Mouse (Mus musculus) A20 (cell line): Measurements from ENCODE around the gene Fam133b.
A peak's percentile ranks its signal among the peaks of the same experiment; 100 is the strongest.
"Not testable (repeated sequence)": the region's sequence is repeated elsewhere in the genome, so short reads cannot be mapped to it uniquely, and the experiment has no call there.

Experiments used
- DNase-seq: peaks from one replicate; pipeline ENCODE4 v3.0.0-alpha.2; 2011; ENCODE audit warnings: low read depth, low spot score

Gene Fam133b

DNA sequence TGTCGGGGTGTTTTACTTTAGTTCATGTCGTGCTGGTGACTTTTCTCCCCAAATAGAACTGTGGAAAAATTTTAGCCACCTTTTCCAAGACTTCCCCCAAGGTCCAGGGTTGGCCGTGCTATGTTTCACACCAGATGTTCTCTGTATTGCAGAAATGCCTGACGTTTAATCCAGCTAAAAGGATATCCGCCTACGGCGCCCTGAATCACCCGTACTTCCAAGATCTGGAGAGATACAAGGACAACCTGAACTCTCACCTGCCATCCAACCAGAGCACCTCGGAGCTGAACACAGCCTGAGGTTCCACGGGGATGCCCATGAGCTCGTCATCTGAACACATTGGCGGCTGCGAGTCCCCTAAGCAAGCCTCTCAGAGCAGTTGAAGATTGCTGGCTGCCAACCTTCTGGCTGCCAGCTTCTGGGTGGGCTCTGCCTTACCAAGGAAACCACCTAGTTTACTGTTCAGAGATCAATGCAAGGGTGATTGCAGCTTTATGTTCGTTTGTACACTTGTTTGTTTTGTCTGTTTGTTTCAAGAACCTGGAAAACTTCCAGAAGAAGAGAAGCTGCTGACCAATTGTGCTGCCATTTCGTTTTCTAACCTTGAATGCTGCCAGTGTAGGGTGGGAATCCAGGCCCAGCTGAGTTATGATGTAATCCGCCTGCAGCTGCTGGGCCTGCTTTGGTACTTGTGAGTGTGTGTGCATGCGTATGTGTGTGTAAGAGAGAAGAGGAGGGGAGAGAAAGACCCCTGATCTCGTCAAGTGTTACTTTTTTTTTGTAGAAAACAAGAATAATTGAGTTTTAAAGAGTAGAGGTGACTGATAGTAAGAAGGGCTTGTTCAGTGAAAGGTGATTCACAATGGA lies 22.9 kb upstream of the Fam133b start:
- no peak for DNase-seq

DNA sequence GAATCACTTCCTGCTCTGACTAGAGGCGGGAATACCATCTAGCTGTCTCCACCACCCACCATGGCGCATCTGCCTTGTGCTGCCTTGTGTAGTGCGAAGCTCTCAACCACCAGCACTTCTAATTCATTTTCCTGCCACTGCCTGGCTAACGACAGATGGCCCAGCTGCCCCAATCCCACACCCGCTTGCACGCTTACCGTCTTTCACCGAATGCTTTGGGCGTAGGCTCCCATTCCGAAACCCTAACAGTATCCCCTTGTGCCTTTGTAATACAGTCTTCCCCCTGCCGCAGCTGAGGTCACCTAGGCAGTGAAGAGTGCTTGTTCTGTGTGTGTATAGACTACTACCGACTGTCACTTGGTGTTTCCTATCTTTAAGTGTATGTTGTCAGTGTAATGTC lies 21.9 kb upstream of the Fam133b start:
- no peak for DNase-seq

DNA sequence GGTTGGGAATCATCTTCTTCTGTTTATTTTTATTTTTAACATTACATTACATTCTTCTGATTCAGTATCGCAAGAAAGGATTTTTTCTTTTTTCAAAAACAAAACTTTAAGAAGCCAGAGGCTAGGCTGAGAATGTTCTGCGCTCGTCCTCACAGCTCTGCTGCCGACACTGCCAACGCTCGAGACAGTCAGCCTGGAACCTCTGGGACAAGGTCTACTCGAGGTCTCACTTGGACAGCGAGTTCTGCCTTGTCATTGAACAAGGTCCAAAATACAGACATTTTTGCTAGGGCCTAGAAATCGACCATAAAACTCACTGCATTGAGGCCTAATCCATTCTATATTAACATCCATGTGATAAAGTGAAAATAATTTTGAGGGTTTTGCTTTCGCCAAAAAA lies 20.8 kb upstream of the Fam133b start:
- DNase-seq: no peak

DNA sequence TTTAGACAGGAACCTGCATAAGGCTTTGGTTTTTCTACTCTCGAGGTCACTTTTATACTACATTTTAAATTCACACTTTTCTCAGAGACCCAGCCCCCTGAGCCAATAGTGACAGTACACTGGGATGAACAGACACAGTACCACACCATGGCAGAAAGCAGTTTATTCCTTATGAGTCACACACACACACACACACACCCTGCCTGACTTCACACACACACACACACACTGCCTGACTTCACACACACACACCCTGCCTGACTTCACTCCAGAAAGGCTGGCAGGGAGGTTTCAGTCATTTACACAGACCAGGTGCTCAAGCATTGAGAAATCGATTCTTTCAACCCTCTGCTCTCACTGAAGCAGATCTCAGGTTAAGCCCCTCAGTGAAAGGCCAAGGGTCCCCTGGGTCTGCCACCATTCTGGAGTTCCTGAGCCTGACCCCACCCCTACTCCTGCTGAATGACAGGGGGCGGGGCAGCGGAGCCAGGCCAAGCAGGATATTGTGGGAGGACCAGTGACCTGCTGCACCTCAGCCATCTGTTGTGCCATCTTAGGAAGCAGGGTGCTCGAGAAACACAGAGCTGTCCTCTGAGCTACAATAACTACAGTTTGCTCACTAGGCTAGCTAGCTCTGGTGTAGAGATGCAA lies 16.5 kb upstream of the Fam133b start:
- DNase-seq: no peak

DNA sequence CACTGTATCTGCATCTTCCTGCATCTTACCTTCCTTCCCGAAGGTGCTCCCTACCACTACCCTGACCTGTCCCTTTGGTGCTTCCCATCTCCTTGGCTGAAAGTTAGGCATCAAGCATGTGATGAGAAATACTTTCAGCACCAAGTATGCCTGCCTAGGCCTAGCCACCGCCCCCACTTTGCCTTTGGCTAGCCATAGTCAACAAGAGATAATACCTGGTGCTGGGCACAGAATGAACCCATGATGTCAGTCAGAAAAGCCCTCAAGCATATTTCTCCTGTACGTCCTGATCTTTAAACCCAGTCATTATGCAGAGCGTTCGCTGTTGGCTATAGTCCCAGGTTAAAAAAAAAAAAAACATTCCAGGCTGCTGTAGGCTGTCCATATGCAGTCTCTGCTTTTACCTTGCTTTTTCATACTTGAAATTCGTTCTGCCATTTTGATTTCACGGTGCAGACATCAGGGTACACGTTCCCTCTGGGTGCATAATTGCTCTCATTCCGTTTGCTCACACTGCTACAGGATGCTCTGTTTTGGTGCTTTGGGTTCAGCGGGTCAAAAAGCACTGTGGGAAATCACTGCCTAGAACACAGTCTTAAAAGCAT lies 13.9 kb upstream of the Fam133b start:
- DNase-seq: no peak

DNA sequence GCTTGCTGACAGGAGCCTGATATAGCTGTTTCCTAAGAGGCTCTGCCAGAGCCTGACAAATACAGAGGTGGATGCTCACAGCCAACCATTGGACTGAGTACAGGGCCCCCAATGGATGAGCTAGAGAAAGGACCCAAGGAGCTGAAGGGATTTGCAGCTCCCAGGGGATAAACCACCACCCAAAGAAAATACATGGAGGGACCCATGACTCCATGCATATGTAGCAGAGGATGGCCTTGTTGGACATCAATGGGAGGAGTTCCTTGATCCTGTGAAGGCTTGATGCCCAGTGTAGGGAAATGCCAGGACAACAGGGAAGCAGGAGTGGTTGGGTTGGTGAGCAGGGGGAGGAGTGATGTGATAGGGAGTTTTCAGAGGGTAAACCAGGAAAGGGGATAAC lies 11.6 kb upstream of the Fam133b start:
- not testable (repeated sequence) for DNase-seq

DNA sequence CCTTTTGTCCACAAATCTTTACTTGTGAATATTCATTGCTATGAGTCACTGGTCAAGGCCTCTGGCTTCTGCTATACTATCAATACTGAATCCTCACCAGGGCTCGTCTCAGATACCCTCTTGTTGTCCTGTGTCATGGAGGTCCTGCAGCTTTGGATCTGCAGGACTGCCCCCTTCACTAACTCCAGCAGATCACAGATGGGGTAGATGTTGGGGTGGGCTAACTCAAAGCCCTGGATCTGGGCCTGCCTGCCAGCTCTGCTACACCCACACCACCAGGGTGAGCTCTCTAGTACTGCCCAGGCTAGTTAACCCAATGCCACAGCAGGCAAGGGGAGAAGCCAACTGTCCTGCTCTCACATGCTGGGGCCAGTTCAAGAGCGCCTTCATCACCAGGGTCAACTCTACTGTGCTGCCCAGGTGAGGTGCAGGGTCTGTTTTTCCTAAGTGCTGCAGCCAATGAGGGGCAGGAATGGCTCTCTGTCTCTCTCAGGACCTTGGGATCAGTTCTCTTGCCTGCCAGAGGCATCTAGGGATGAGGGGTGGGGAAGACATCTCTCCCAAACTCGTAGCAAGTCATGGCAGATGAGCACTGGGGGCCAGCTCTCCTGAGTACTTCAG lies 6.9 kb upstream of the Fam133b start:
- DNase-seq: no peak

DNA sequence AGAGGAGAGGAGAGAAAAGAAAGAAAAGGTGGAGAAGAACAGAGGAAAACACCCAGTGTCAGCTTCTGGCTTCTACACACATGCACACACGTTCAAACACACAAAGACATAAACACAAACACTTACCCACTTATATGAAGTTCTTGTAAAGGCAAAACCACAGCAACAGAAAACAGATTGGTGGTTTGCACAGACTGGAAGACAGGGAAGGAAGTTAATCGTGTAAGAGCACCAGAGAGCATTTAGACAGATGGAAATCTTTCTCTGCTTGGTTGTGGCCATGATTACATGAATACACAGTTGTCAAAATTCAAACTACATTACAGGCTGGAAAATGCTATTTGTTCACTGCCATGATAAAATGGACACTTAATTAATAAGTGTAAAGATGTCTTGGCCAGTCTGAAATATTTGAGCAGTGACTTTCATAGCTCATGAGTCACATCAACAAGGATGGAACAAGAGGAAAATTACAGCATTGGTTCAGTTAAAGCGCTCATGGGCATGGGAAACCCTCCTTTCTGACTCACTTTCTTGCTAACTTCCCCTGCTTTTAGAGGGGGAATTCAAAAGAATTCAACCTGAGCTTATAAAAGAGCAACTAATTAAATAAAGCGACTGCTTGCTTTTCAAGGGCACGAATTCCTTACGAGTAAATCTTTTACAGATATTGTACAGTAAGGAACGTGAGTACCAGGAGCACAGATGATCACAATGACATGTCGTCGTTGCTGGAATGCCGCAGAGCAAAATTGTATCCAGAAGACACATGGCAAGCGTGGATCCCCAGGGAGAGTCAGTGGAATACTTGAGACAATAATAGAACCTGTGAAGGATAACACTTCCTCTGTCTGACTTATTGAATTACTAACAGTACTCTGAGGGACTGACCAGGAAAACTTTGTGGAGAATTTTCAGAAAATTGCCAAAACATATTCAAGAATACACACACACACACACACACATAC lies 4.8 kb upstream of the Fam133b start:
- no peak for DNase-seq

DNA sequence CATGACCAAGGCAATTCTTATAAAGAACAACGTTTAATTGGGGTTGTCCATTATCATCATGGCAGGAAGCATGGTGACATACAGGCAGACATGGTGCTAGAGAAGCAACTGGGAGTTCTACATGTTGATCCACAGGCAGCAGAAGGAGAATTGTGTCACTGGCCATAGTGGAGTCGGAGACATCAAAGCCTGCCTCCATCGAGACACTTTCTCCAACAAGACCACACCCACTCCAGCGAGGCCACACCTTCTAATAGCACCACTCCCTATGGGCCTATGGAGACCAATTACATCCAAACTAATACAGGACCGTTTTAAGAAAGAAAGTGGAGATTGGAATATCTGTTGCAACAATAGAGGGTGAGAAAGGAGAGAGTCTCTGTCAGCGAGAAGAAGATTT lies 1.8 kb upstream of the Fam133b start:
- no peak for DNase-seq

DNA sequence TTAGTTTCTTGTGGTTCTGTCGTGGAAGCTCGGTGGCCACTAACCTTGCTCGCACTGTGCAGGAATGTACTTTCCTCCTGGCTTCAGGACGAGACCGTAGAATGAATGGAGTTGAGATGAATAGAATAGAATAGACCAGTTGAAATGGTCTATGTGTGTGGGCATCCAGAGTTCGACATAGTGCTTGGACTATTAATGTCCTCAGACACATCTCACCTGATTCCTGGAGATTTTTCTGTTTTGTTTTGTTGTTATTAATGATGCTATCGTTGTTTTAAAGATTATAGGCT lies 792 bp downstream of the Fam133b start:
- no peak for DNase-seq

DNA sequence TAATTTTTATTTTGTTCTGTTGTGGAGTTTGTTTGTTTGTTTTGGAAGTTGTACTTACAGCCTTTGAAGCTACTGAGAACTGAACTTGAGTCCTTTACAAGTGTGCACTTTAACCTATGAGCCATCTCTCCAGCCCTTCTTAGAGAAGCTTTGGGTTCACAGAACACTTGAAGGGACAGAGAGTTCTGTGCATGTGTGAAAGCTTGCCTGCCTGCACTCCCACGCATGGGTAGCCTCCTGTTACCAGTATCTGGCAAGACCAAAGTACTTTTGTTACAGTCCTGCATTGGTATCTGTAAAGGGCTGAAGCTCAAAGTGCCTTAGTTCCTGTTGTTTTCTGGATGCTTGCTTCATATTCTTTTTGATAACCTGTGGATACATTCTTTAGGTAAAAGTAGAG lies 2.6 kb downstream of the Fam133b start:
- DNase-seq: no peak

DNA sequence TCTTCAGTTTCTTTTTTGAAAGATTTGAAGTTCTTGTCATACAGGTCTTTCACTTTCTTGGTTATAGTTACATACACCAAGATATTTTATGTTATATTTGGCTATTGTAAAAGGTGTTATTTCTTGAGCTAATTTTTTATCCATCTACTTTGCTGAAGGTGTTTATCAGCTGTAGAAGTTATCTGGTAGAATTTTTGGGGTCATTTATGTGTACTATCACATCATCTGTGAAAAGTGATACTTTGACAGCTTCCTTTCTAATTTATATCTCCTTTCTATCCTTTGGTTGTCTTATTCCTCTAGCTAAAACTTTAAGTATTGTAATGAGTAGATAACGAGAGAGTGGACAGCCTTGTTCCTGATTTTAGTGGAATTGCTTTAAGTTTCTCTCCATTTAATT lies 7.8 kb downstream of the Fam133b start:
- no peak for DNase-seq

DNA sequence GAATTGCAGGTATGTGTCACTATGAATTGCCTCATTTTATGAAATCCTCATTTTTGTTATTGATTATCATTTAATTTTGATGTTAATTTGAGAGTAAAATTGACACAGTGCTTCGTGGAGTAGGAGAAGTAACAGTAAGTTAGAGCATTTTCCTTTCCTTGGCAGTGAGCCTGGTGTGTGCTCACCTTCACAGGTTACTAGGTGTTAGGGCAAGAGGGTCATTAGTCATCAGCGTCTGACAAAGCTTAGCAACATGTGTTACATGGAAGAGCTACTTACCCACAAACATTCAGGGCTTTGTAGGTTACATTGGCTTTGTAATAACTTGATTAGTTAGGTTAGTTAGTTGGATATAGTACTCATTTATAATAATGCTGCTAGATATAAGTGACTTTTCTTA lies 10.6 kb downstream of the Fam133b start:
- DNase-seq: no peak

DNA sequence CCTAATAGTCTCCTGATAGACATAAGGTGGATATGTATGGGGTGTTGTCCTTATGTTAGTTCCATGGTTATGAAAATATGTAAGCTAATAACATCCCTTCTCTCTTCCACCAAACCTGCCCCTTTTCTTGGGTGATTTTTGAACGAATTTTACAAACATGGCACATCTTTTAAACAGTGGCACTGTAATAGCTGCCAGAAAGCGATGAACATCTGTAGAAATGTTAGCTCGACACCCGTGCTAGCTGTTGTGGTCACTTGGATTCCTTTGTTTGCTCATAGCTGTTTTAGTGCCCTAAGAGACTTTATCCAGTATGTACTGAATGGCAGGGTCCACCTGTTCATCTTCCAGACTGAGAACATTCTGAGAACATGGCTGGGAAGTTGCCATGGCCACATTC lies 27.6 kb downstream of the Fam133b start, which contains the start of gene 1700109H08Rik:
TSS of gene 1700109H08Rik (plus strand) at position 301 of the 400 bp plus-strand sequence.
- DNase-seq: no peak

DNA sequence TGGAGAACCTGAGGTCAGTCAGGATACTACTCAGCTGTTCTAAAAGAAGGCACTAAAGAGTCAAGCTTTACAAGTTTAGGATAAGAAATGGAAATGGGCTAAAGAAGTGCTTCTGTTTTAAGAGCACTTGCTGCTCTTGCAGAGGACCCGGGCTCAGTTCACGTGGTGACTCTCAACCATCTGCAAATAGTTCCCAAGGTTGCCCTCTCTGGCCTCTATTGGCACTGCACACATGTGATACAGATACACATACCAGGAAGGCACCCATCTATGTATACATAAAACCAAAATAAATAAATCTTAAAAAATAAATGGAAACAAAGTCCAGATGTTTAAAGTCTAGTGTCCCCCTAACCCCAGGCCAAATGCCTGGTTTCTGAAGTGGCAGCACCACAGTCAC lies 31.2 kb downstream of the Fam133b start:
- DNase-seq: no peak

DNA sequence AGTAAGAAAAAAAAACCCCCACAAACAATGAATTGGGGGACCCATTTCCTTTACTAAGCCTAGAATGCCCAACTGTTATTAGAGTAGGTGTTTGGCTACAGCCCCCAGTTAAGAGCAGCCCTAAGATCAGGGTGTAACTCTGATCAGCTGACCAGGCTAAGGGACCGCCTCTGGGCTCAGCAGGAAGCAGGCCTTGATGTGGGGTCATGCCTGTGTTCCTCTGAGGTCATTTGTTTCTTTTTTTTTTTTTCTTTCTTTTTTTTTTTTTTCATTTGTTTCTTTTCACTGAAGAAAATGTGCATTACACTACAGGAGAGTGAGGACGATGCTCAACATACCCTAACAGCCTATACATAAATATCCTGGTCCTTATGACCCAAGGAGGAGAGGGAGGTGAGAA lies 34.3 kb downstream of the Fam133b start:
- no peak for DNase-seq

DNA sequence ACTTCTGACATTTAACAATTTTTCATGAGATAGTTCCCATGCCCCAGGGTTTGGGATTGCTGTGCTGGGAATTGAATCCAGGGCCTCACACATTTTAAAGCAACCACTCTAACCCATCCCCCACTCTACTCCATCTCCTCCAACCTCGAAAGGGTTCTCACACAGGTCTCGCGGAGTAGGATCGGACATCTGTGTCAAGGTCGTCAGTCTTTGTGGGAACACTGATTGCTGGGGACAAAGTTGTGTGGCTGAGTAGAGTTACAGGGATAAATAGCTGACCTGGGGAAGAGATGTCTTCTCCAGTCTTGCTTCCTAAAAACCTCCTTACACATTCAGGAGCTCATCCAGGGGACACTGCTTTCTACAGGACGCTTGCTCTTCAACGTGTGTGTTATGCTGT lies 35.4 kb downstream of the Fam133b start:
- no peak for DNase-seq

DNA sequence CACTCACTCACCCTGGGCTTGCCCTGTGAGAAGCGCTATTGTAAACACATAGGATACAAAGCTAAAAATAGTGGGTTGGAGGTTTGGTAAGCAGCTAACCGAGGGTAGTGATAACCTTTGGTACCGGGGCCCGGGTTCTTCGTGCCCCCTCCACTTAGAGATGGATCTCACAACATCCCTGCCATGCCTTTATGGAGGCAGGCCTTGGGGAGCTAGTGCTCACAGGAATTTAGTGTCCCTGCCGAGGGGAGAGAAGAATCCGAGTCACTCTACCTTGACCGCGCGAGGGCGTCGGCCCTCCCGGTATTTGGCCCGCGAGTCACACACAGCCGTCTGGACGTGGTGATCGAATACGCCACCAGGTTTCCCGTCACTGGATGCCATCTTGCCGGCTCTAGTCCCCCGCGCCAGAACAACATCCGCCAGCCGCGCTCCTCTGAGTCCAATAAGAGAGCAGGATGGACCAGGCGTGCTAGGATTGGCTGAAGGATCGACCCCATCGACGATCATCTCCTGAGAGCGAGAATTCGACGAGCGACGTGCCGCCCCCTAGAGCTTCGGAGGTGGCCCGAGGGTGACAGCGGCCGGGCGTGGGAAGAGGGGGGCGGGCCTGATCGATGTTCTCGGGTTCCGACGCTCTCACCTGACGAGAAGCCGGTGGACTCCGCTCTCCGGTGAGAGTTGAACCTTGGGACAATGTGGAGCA lies 52.2 kb downstream of the Fam133b start, which contains the start of gene Pex1:
TSS of gene Pex1 (plus strand) at position 374 of the 706 bp plus-strand sequence.
- peak; percentile 95 for DNase-seq

DNA sequence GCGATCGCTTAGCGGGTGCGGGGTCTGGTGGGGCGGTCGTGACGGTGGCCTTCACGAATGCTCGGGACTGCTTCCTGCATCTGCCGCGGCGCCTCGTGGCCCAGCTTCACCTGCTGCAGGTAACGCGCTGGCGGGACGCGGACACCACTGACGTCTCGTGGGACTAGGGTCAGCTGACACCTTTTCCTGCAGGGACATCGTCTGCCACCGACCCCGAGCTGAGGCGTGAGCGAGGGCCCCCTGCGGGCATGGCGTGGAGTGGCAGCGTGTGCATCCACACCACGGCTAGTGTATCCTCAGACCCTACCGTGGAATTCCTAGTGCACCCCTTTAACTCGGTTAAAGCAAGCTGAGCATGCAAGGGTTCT lies 52.8 kb downstream of the Fam133b start, which contains the start of gene Rbm48:
TSS of gene Rbm48 (minus strand) at position 187 of the 368 bp plus-strand sequence.
- DNase-seq: peak; percentile 85

DNA sequence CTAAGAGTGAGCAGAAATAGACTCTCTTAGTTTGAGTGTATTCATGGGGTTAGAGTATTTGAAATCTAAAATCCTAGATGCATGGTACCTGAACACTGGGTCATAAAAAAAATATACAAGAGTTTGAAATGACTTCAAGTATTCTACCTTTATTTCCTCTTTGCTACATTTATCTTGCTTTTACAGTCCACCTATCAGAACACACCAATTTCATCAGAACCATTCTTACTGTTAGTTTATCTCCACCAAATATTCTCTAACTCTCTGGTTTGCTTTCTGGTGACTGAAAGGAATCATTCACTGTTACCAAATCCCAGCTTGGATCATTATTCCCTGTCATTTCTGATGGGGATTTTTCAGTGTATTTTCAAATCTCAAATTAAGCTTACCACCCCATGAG lies 53.5 kb downstream of the Fam133b start:
- no peak for DNase-seq

DNA sequence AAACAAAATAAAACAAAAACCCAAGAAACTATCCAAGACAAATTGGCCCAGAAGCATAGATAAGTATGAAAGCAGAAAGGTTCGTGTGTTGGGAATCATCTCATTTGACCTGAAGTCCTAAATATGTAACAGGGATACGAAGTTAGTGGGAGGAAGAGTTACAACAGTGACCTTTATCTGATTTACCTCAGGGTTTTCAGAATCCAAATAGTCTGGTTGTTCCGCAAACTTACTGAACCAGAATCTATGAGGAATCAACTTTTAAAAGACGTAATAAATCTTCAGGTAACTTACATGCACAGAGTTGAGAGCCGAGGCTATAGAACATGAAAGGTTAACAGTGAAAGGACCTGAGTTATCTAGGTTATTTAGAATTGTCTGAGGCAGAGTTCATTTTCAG lies 55.1 kb downstream of the Fam133b start:
- DNase-seq: no peak
